Mouse (Mus musculus) gastrocnemius, adult 8-10 months (tissue): ENCODE data around the gene Fndc1. TPM values are rescaled to one million over a fixed set of nuclear protein-coding genes. Genes with fewer than 3 reads are reported as not detected.

ENCODE experiments used
- DNase-seq, 2 experiments: peaks; one replicate each; pipeline ENCODE4 v3.0.0; 2022; ENCODE audit warnings: low spot score in 2 of 2
- microRNA-seq: library from miRNA; unstranded; fragments of <30 nt; microRNA quantifications from one replicate; pipeline ENCODE4 v1.2.0, GENCODE M21; 2022
- total RNA-seq, 4 experiments: library from RNA; stranded (reverse); gene quantifications; 2 replicates each; pipeline ENCODE4 v1.2.4; 2022

The Fndc1 gene
- total RNA-seq, 4 experiments from 2014 or later, result 15.8 to 29.7 (median 18.6) TPM

DNA sequence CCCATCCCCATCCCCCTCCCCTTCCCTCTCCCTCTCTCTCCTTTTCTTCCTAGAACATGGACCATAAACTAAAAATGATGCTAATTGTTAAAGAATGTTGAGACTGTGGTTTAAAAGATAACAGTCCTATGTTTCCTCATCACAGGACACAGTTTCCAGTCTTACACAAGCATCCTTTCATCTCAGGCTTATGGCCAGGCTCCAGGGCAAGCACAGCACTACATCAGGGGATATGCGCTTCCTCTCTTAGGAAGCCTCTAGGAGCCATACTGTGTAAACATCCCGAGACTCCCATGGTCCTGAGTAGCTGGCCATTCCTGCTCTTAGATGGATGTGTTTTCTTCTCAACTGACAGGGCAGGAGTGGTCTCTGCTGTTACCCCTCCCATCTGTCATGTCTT is 114.1 kb downstream of the Fndc1 start:
- DNase-seq, result no peak

DNA sequence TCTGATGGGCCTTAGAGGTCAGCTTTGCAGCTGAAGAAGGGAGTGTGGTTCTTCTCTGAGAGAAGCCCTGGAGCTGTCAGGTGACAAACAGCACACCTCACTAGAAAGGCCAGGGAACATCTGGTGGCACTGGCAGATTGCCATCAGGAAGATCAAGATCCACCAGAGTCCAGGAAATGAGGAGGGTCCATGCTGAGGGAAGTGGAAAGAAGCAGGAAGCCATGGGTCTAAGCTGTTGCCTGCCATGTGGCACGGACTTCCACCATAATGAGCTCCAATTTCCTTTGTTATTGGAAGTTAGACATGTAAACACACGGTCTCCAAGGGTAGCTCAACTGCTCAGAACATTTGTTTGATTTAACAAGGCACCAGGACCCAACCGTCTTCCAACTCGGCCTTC is 120.0 kb downstream of the Fndc1 start:
- DNase-seq, result no peak

DNA sequence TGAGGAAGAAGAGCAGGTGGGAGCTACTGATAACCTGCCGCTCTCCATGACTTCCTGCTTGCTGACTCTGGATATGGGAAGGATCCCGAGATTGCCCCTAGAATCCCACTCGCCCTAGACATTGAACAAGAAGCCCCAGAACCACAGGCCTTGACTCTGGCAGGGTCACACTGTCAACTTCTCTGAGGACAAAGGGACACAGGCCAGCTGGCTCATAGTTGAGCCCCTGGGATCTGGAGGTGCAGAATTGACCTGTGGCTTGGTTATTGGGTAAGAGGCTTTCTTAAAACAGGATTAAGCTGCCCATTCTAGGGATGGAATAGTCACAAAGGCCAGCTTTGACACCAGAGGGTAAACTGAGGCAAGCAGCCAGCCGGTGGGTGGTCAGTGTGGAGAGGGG is 136.8 kb downstream of the Fndc1 start:
- no peak for DNase-seq

Small RNA genes within 50 kb of the gene (microRNA-seq; reads per million reads assigned to microRNA genes)
- gene Gm25872, result not detected

Other genes starting within 250 kb of the Fndc1 start
- 1 to 10 TPM; 1.9 to 2.4 (median 2.1) TPM for gene Tagap, start 98.7 kb upstream of the Fndc1 start, total RNA-seq
- 10 to 100 TPM; 21.7 to 25.6 (median 23.4) TPM for gene Rsph3a, start 118.3 kb upstream of the Fndc1 start, total RNA-seq